Mouse (Mus musculus) limb, embryonic 15.5 days (tissue): ENCODE results near the gene Mroh8. TPM values are rescaled to one million over a fixed set of nuclear protein-coding genes. Genes with fewer than 3 reads are reported as not detected.
A peak's percentile ranks its signal among the peaks of the same experiment; 100 is the strongest.
"Not testable (repeated sequence)": the region's sequence is repeated elsewhere in the genome, so short reads cannot be mapped to it uniquely, and the experiment has no call there.

Experiments used
- ATAC-seq: fragments of 200-750 bp; cut with Nextera tagmentation; 2 replicates; pipeline ENCODE4 v1.8.0; 2017; ENCODE audit warnings: low read depth, moderate TSS enrichment; ENCODE audit not compliant: insufficient number of reproducible peaks, low FRiP score, low TSS enrichment
- H3K27ac ChIP-seq: fragments of 300-500 bp; sonication (generic); 2 replicates; pipeline ENCODE4 v1.5.1; 2015; ENCODE audit warnings: moderate library complexity, mild to moderate bottlenecking, inconsistent platforms
- H3K27me3 ChIP-seq: fragments of 300-500 bp; sonication (generic); 2 replicates; pipeline ENCODE4 v1.6.1; 2015; ENCODE audit warnings: inconsistent platforms
- H3K36me3 ChIP-seq: fragments of 300-500 bp; sonication (generic); 2 replicates; pipeline ENCODE4 v1.6.1; 2015; ENCODE audit warnings: inconsistent platforms
- H3K4me1 ChIP-seq: fragments of 300-500 bp; sonication (generic); 2 replicates; pipeline ENCODE4 v1.6.1; 2015; ENCODE audit warnings: inconsistent platforms
- H3K4me2 ChIP-seq: fragments of 300-500 bp; sonication (generic); 2 replicates; pipeline ENCODE4 v1.6.1; 2015; ENCODE audit warnings: mild to moderate bottlenecking, inconsistent platforms
- H3K4me3 ChIP-seq: fragments of 300-500 bp; sonication (generic); 2 replicates; pipeline ENCODE4 v1.5.1; 2015; ENCODE audit warnings: mild to moderate bottlenecking, inconsistent platforms
- H3K9ac ChIP-seq: fragments of 300-500 bp; sonication (generic); 2 replicates; pipeline ENCODE4 v1.6.1; 2015; ENCODE audit warnings: inconsistent platforms
- H3K9me3 ChIP-seq: fragments of 300-500 bp; sonication (generic); 2 replicates; pipeline ENCODE4 v1.6.1; 2016; ENCODE audit warnings: inconsistent platforms
- WGBS: fragments of 180-500 bp; shearing (Covaris S2); methylation state at CpG from one replicate; pipeline ENCODE4 v1.1.7; 2015; 5-methylcytosine and 5-hydroxymethylcytosine counted together
- polyA plus RNA-seq: library from polyadenylated mRNA; unstranded; fragments of >200 nt; fragmentation: Nextera tagmentation; extraction: Ambion mirVana; gene quantifications from 2 replicates; pipeline ENCODE4 v1.2.1, GENCODE M21; 2015

Mroh8 gene
- polyA plus RNA-seq, 1 experiment from 2014 or later: 1.0 TPM

DNA sequence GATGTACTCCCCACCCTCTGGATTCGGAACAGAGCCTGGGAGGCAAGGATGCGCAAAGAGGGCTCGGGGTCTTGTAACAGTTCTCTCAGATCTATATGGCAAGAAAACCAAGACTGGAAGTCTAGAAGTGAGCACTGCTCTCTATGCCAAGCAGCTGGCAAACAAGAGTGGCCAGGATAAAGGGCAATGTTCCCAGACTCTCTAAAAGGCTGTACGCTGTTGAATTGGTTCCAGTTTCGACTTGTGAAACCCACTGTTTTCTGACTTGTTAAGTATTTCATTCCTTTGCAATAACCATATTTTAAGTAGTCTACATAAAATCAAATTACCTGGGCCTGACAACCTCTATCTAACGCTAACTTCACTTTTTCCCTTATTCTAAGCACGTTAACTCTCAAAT, 67.6 kb downstream of the Mroh8 start:
- Histone ChIP-seq H3K9me3 (0 out of 2 replicates have a peak, but pooled peaks cover 4% of the 10 kb centered on the region), H3K4me3 (no peak overlapping the region), H3K27me3 (no peaks in the 10 kb centered on the region), H3K27ac (no peak overlapping the region), H3K4me2 (no peak overlapping the region), H3K9ac (no peak overlapping the region), H3K36me3 (no peaks in the 10 kb centered on the region), H3K4me1 (no peaks in the 10 kb centered on the region)
- ATAC-seq: no peak
- 84% methylated on average over 7 of the region's 7 CpGs for WGBS

DNA sequence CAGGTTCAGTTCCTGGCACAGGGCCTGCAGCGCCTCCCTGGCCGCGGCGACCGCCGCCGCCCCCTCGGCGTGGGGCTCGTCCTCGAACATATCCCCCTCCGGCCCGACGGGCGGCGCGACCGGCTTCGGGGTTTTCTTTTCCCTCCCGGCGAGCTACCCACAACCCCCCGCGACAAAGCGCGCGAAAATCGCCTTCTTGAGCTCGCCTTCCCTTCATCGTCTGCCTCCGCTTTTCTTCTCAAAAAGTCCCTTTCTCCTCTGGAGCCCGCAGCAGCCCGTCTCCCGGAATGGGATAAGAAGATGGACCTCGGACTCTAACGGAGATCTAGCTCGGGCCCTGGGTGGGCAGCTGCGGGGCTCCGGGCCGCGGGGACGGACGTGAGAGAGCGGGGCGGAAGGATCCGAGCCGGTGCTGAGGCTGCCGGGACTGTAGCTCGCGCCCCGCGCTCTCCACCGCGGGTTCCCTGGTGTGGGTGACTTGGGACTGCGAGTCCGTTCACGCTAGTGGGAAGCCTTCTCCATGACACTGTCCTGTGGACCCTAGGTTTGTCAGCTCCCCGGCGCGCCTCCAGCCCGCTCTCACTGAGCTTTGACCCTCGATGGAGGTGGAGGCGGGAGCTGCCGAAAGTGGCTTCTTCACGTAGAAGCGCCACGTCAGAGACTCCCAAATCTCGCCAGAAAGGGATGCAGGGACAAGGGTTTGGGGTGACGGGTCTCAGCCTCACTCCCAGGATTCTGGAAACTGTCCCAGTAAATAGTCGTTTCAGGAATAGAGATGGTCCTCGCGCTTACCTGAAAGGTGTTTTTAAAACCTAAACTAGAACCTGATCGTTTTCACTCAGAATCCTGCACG, 74.8 kb downstream of the Mroh8 start, which contains the start of gene Rbl1:
Gene Rbl1, minus strand, starts transcription at position 169 of the 853 bp plus-strand sequence.
- 0 out of 2 replicates have a peak, but pooled peaks cover 4% of the 10 kb centered on the region for H3K9me3 ChIP-seq
- WGBS: under 1% methylated on average over 73 of the region's 73 CpGs
- peak within 1 kb of the TSS; percentile 98 for H3K27ac ChIP-seq
- H3K27me3 ChIP-seq: no peaks in the 10 kb centered on the region
- H3K9ac ChIP-seq: peak within 1 kb of the TSS; percentile 90
- H3K4me2 ChIP-seq: peak within 1 kb of the TSS; percentile 71
- peak within 1 kb of the TSS; percentile 82 for H3K4me3 ChIP-seq
- ATAC-seq: peak; percentile 86
- H3K4me1 ChIP-seq: 0 out of 2 replicates have a peak, but pooled peaks cover 8% of the 10 kb centered on the region
- H3K36me3 ChIP-seq: no peaks in the 10 kb centered on the region

DNA sequence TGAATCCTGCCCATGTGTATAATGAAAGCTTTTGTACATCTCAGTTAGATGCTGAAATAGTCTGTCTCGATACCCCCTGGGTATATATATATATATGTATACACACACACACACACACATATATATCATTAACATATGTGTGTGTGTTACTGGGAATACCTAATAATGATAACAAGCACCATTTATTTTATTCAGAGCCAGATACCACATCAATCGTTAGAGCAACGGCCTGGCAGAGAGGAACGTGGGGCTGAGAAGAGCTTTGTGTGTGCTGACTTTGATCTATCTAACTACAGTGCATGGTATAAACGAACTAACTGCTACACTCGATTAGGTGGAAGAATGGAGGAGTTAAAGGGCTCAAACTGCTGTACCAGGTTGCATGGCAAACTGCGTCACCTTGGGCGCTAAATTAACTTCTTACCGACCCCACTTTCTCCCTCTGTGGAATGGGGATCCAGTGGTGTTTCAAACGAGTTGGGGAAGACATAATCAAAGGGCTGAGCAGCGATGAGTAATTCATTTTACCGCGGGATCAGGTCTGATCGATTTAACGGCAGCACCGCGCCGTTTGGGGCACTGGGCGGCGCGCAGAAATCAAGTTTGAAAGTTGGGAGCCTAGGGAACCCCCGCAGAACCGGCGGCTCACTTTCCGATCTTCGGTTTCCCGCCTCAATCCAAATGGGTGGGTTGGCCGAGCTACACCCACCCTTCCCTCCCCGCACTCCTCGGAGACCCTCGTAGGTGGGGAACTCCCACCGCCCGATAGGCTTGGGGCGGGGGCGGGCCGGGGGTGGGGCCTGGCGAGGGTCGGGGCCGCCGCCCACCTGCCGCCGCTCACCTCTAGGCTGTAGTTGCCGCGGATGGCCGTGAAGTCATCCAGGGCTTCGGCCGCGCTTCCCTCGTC, 75.6 kb downstream of the Mroh8 start:
- Histone ChIP-seq H3K9ac (peak overlapping the region; percentile 90), H3K4me3 (peak overlapping the region; percentile 82), H3K4me2 (peak overlapping the region; percentile 71), H3K36me3 (peaks cover 7% of the 10 kb centered on the region), H3K27ac (peak overlapping the region; percentile 98), H3K27me3 (no peaks in the 10 kb centered on the region), H3K4me1 (0 out of 2 replicates have a peak, but pooled peaks cover 8% of the 10 kb centered on the region), H3K9me3 (0 out of 2 replicates have a peak, but pooled peaks cover 4% of the 10 kb centered on the region)
- WGBS: under 1% methylated on average over 49 of the region's 49 CpGs
- ATAC-seq: peak; percentile 82

DNA sequence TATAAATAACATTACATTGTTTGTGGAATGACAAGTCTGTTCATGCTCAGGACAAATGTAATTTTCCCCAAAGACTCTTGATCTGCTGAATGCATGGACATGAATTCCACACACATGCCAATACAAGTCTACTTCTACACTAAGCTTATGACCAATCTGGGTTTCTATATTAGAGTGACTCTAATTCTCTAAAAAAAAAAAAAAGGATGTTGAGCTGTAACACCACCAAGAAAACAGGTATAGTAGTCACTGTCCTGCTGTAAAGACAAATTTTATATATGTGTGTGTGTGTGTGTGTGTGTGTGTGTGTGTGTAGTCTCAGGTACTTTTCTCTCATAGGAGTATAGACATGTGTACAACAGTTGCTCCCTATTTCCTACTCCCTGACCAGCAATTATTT, 76.3 kb downstream of the Mroh8 start:
- ATAC-seq: no peak

DNA sequence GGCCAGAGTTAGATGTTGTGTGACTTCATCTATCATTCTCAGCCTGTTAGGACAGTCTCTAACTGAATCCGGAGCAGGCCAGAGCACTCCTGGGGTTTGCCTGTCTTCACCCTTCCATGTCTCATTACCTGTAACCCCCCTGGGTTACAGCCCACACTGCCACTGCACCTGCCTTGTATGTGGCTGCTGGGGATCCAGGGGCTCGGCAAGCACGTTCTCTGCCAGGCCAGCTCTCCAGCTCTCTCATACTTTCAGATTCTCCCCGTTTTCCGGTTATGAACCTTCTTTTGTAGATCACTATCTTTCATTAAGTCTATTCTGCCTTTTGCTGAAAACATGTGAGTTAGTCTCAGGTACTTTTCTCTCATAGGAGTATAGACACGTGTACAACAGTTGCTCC, 77.0 kb downstream of the Mroh8 start:
- 62% methylated on average over 6 of the region's 6 CpGs for WGBS
- Histone ChIP-seq H3K36me3 (peaks cover 16% of the 10 kb centered on the region), H3K27ac (no peak overlapping the region), H3K4me2 (no peak overlapping the region), H3K4me1 (0 out of 2 replicates have a peak, but pooled peaks cover 8% of the 10 kb centered on the region), H3K27me3 (no peaks in the 10 kb centered on the region), H3K9ac (no peak overlapping the region), H3K9me3 (no peaks in the 10 kb centered on the region), H3K4me3 (no peak overlapping the region)
- no peak for ATAC-seq

More for the DNA sequence above, 76.3 kb downstream of the Mroh8 start:
- no peak overlapping the region for H3K9ac ChIP-seq
- peak overlapping the region; percentile 71; the same call in 1 of the 2 replicates for H3K4me2 ChIP-seq
- peaks cover 11% of the 10 kb centered on the region for H3K36me3 ChIP-seq
- no peaks in the 10 kb centered on the region for H3K27me3 ChIP-seq
- H3K27ac ChIP-seq: no peak overlapping the region
- H3K4me1 ChIP-seq: 0 out of 2 replicates have a peak, but pooled peaks cover 8% of the 10 kb centered on the region
- H3K9me3 ChIP-seq: 0 out of 2 replicates have a peak, but pooled peaks cover 4% of the 10 kb centered on the region
- H3K4me3 ChIP-seq: peak overlapping the region; percentile 82

DNA sequence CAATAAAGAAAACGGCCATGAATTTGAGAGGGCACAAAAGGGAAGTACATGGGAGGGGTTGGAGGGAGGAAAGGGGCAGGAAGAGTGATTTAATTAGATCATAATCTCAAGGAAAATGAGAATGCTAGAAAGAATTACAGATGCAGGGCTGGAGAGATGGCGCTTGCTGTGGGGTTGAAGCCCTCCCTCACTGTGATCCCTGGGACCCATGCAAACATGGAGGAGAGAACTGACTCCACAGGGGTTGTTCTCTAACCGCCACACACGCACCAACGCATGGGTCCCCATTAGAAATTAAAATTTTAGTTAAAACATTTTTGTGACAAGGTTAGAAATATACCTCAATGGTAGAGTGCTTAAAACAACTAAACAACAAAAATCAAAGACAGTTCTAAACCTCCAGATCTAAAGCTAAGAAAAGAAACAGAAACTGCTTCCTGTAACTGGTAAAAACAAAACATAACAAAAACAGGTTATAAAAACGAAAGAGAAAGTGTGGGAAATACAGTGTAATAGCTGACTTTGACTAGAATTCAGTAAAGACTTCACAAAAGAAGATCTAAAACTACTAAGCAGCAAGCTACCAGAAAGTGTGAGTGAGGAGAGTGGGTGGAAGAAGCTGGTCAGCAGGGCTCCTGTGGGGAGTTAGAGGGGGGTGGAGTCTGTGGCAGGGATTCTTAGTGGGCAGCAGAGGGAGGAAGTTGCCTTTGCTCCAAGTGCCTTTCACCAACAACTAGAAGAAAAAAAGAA, 78.1 kb downstream of the Mroh8 start:
- Histone ChIP-seq H3K9ac (no peak overlapping the region), H3K27ac (no peak overlapping the region), H3K9me3 (no peaks in the 10 kb centered on the region), H3K4me2 (no peak overlapping the region), H3K4me1 (0 out of 2 replicates have a peak, but pooled peaks cover 8% of the 10 kb centered on the region), H3K4me3 (no peak overlapping the region), H3K36me3 (peaks cover 25% of the 10 kb centered on the region), H3K27me3 (no peaks in the 10 kb centered on the region)
- WGBS: 79% methylated on average over 6 of the region's 6 CpGs
- ATAC-seq: no peak

DNA sequence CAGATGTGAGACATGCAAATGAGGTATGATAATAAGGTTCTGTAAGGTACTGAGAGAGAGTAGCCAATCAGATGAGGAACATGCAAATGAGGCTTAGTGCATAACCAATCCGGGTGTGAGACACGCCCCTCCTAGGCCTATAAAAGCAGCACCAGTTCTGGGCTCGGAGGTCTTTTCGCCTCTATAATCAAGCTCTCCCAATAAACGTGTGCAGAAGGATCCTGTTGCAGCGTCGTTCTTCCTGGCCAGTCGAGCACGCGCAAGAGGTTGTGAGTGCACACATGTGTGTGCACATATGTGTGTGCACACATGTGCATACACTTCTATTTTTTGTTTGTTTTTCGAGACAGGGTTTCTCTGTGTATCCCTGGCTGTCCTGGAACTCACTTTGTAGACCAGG, 80.9 kb downstream of the Mroh8 start:
- H3K27me3 ChIP-seq, H3K4me3 ChIP-seq, H3K4me2 ChIP-seq, H3K27ac ChIP-seq, H3K9ac ChIP-seq, ATAC-seq, H3K9me3 ChIP-seq, H3K4me1 ChIP-seq: not testable (repeated sequence)
- H3K36me3 ChIP-seq: peaks cover 49% of the 10 kb centered on the region
- 93% methylated on average over 11 of the region's 11 CpGs for WGBS

DNA sequence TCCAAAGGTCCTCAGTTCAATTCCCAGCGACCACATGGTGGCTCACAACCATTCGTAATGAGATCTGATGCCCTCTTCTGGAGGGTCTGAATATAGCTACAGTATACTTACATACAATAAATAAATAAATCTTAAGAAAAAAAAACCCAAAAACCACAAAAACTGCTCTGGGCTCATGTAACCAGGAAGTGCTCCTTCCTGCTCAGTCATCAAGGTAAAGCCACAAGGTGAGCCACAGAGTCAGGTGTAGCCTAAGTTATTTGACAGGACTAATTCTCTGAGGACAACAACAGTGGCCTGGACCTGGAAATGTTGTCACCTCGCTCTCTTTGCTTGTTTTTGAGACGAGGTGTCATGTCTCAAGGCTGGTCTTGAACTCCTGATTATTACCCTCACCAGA, 88.7 kb downstream of the Mroh8 start:
- no peak for ATAC-seq

DNA sequence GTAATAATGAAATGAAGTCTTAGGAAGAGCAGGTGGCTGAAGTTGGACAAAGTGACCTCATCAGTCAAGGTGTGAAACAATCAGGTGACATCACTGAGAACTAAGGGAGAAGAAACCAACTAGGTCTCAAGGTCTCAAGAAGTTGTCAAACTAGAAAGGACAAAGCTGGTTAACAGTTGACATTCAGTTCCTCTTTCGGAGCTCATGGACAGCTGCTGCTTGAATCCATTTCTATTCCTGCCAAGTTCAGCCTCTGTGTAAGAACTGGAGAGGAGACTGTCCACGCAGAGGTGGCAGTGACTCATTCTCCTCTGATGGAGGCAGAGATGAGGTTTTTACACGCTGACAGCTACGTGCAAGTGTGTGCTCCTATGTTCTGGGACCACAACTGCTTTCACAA, 92.1 kb downstream of the Mroh8 start:
- ATAC-seq: no peak
- WGBS: 84% methylated on average over 4 of the region's 4 CpGs

More for the DNA sequence above, 88.7 kb downstream of the Mroh8 start:
- no peak overlapping the region for H3K27ac ChIP-seq
- H3K9ac ChIP-seq: no peak overlapping the region
- H3K4me2 ChIP-seq: no peak overlapping the region
- H3K36me3 ChIP-seq: peaks cover 83% of the 10 kb centered on the region
- 92% methylated on average over 4 of the region's 4 CpGs for WGBS
- no peak overlapping the region for H3K4me3 ChIP-seq
- H3K4me1 ChIP-seq: no peaks in the 10 kb centered on the region
- H3K9me3 ChIP-seq: no peaks in the 10 kb centered on the region
- H3K27me3 ChIP-seq: no peaks in the 10 kb centered on the region

DNA sequence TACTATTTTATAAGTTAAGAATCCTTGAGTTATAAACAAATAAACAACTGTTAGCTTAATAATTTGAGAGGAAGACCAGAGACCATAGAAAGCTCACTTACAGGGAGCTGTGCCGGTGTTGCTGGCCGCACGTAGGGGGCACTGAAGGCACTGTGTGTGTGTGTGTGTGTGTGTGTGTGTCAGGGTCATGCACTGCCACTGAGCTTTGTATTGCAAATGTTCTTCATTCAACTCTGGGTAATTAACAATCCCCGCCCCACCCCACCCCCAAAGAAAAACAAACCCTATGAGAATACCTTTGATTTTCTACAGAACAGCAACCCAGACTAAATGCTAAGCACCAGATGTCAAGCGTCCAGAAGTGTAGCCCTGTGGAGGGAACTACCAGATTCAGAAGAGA, 92.8 kb downstream of the Mroh8 start:
- Histone ChIP-seq H3K4me1 (no peaks in the 10 kb centered on the region), H3K36me3 (peaks cover 60% of the 10 kb centered on the region), H3K27me3 (no peaks in the 10 kb centered on the region), H3K9ac (no peak overlapping the region), H3K9me3 (no peaks in the 10 kb centered on the region), H3K4me2 (no peak overlapping the region), H3K4me3 (no peak overlapping the region), H3K27ac (no peak overlapping the region)
- ATAC-seq: no peak
- 52% methylated on average over 5 of the region's 5 CpGs for WGBS

More for the DNA sequence above, 92.1 kb downstream of the Mroh8 start:
- Histone ChIP-seq H3K9me3 (no peaks in the 10 kb centered on the region), H3K4me2 (no peak overlapping the region), H3K9ac (no peak overlapping the region), H3K27me3 (no peaks in the 10 kb centered on the region), H3K27ac (no peak overlapping the region), H3K36me3 (peaks cover 63% of the 10 kb centered on the region), H3K4me1 (no peaks in the 10 kb centered on the region), H3K4me3 (no peak overlapping the region)

DNA sequence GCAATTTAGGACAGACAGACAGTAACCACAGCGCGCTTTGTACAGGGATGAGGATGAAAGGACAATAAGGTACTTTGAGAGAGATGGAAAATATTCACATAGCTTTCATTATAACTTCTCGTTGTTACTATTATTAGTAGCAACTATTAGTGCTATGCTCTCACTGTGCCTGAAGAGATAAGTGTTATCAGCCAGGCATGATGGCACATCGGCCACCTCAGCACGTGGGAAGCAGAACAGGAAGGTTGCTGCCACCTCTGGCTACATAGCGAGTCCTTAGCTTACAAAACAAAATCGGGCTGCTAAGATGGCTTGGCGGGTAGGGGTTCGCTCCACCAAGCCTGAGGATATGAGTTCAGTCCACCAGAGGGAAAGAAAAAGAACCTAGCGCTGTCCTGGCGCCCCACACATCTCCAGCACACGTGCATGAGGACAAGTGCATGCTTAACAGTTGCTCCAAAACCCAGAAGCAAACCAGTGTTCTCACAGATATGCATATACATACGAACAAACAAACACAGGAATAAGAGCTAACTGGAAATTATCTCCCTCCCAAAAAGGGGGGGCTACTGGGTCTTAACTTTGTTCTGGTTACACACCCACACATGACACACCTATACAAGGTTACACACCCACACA, 94.2 kb downstream of the Mroh8 start:
- H3K27me3 ChIP-seq: no peaks in the 10 kb centered on the region
- no peaks in the 10 kb centered on the region for H3K9me3 ChIP-seq
- no peak for ATAC-seq
- H3K4me3 ChIP-seq: no peak overlapping the region
- no peak overlapping the region for H3K9ac ChIP-seq
- WGBS: 92% methylated on average over 13 of the region's 13 CpGs
- peaks cover 53% of the 10 kb centered on the region for H3K36me3 ChIP-seq
- H3K27ac ChIP-seq: no peak overlapping the region
- no peaks in the 10 kb centered on the region for H3K4me1 ChIP-seq
- no peak overlapping the region for H3K4me2 ChIP-seq
